Mouse (Mus musculus) liver, embryonic 16.5 days (tissue): ENCODE data around the gene Hspa1l. TPM values are rescaled to one million over a fixed set of nuclear protein-coding genes. Genes with fewer than 3 reads are reported as not detected.

Source experiments
- polyA plus RNA-seq: library from polyadenylated mRNA; unstranded; fragments of >200 nt; fragmentation: Nextera tagmentation; extraction: Ambion mirVana; gene quantifications from 2 replicates; pipeline ENCODE4 v1.2.1, GENCODE M21; 2015

Gene Hspa1l
- polyA plus RNA-seq, 1 experiment from 2014 or later = 0.27 TPM

Other genes starting within 250 kb of the Hspa1l start
- gene C4b, start 228.8 kb upstream of the Hspa1l start, polyA plus RNA-seq = 19.6 and 26.6 TPM in 2 replicates
- gene Cyp21a1, start 168.1 kb upstream of the Hspa1l start, polyA plus RNA-seq = 0.70 and 4.9 TPM in 2 replicates
- 10.7 and 11.7 TPM in 2 replicates for gene Stk19, start 135.8 kb upstream of the Hspa1l start, polyA plus RNA-seq
- 25.6 and 27.6 TPM in 2 replicates for gene Dxo, start 135.7 kb upstream of the Hspa1l start, polyA plus RNA-seq
- 24.8 and 27.3 TPM in 2 replicates for gene Skiv2l, start 122.5 kb upstream of the Hspa1l start, polyA plus RNA-seq
- gene Nelfe, start 122.3 kb upstream of the Hspa1l start, polyA plus RNA-seq = 41.4 and 42.3 TPM in 2 replicates
- 384 and 472 TPM in 2 replicates for gene Cfb, start 110.2 kb upstream of the Hspa1l start, polyA plus RNA-seq
- 0.26 and 0.37 TPM in 2 replicates for gene Zbtb12, start 93.2 kb upstream of the Hspa1l start, polyA plus RNA-seq
- gene Gm20547, start 90.7 kb upstream of the Hspa1l start, polyA plus RNA-seq = not detected in 2 replicates
- gene C2, start 74.4 kb upstream of the Hspa1l start, polyA plus RNA-seq = 30.6 and 33.9 TPM in 2 replicates
- gene Ehmt2, start 74.2 kb upstream of the Hspa1l start, polyA plus RNA-seq = 12.4 and 15.2 TPM in 2 replicates
- 2.6 and 3.6 TPM in 2 replicates for gene Slc44a4, start 58.2 kb upstream of the Hspa1l start, polyA plus RNA-seq
- 17.8 and 20.6 TPM in 2 replicates for gene Neu1, start 41.5 kb upstream of the Hspa1l start, polyA plus RNA-seq
- 0.05 TPM in 1 of 2 replicates, not detected in the other for gene Hspa1b, start 13.5 kb upstream of the Hspa1l start, polyA plus RNA-seq
- not detected in 2 replicates for gene Gm20481, start 2.8 kb upstream of the Hspa1l start, polyA plus RNA-seq
- 0.87 and 1.5 TPM in 2 replicates for gene Hspa1a, start 547 bp upstream of the Hspa1l start, polyA plus RNA-seq
- gene Lsm2, start 9.2 kb downstream of the Hspa1l start, polyA plus RNA-seq = 97.6 and 103 TPM in 2 replicates
- 82.2 and 90.1 TPM in 2 replicates for gene Vars, start 28.3 kb downstream of the Hspa1l start, polyA plus RNA-seq
- gene Vwa7, start 43.9 kb downstream of the Hspa1l start, polyA plus RNA-seq = 0.09 and 0.13 TPM in 2 replicates
- gene Sapcd1, start 55.3 kb downstream of the Hspa1l start, polyA plus RNA-seq = 2.2 and 2.6 TPM in 2 replicates
- 4.2 and 4.6 TPM in 2 replicates for gene Msh5, start 74.0 kb downstream of the Hspa1l start, polyA plus RNA-seq
- gene Clic1, start 77.3 kb downstream of the Hspa1l start, polyA plus RNA-seq = 112 and 121 TPM in 2 replicates
- gene Ddah2, start 86.3 kb downstream of the Hspa1l start, polyA plus RNA-seq = 16.3 and 18.1 TPM in 2 replicates
- 0.24 and 0.37 TPM in 2 replicates for gene Ly6g6c, start 92.7 kb downstream of the Hspa1l start, polyA plus RNA-seq
- gene Mpig6b, start 93.5 kb downstream of the Hspa1l start, polyA plus RNA-seq = 3.4 and 4.5 TPM in 2 replicates
- gene Ly6g6e, start 104.2 kb downstream of the Hspa1l start, polyA plus RNA-seq = 0.17 TPM in 1 of 2 replicates, not detected in the other
- gene Ly6g6d, start 105.4 kb downstream of the Hspa1l start, polyA plus RNA-seq = 0.55 and 0.77 TPM in 2 replicates
- gene Ly6g6f, start 112.9 kb downstream of the Hspa1l start, polyA plus RNA-seq = 4.0 and 5.7 TPM in 2 replicates
- 47.4 and 52.1 TPM in 2 replicates for gene Abhd16a, start 116.6 kb downstream of the Hspa1l start, polyA plus RNA-seq
- not detected in 2 replicates for gene Ly6g5c, start 135.6 kb downstream of the Hspa1l start, polyA plus RNA-seq
- 0.33 and 0.35 TPM in 2 replicates for gene Ly6g5b, start 142.7 kb downstream of the Hspa1l start, polyA plus RNA-seq
- gene Gpank1, start 148.8 kb downstream of the Hspa1l start, polyA plus RNA-seq = 12.4 and 12.9 TPM in 2 replicates
- gene Csnk2b, start 149.3 kb downstream of the Hspa1l start, polyA plus RNA-seq = 115 and 123 TPM in 2 replicates
- gene D17H6S53E, start 153.7 kb downstream of the Hspa1l start, polyA plus RNA-seq = 2.7 TPM in 2 replicates
- gene Apom, start 159.3 kb downstream of the Hspa1l start, polyA plus RNA-seq = 959 and 972 TPM in 2 replicates
- gene Bag6, start 162.5 kb downstream of the Hspa1l start, polyA plus RNA-seq = 19.7 and 21.4 TPM in 2 replicates
- gene Prrc2a, start 192.2 kb downstream of the Hspa1l start, polyA plus RNA-seq = 38.4 and 45.0 TPM in 2 replicates
- gene Aif1, start 203.4 kb downstream of the Hspa1l start, polyA plus RNA-seq = 22.8 and 23.2 TPM in 2 replicates
- 38.8 and 41.4 TPM in 2 replicates for gene Lst1, start 215.7 kb downstream of the Hspa1l start, polyA plus RNA-seq
- gene Ltb, start 221.7 kb downstream of the Hspa1l start, polyA plus RNA-seq = 1.2 and 2.4 TPM in 2 replicates
- 0.36 and 0.48 TPM in 2 replicates for gene Tnf, start 229.3 kb downstream of the Hspa1l start, polyA plus RNA-seq
- not detected in 2 replicates for gene Lta, start 232.6 kb downstream of the Hspa1l start, polyA plus RNA-seq
- gene Gm16181, start 248.1 kb downstream of the Hspa1l start, polyA plus RNA-seq = not detected in 2 replicates